Mouse (Mus musculus): ENCODE measurements around the gene Mfsd14a. TPM values are rescaled to one million over a fixed set of nuclear protein-coding genes. Genes with fewer than 3 reads are reported as not detected.

Gene Mfsd14a
- polyA plus RNA-seq, 1 experiment from 2014 or later, result 47.8 TPM

DNA sequence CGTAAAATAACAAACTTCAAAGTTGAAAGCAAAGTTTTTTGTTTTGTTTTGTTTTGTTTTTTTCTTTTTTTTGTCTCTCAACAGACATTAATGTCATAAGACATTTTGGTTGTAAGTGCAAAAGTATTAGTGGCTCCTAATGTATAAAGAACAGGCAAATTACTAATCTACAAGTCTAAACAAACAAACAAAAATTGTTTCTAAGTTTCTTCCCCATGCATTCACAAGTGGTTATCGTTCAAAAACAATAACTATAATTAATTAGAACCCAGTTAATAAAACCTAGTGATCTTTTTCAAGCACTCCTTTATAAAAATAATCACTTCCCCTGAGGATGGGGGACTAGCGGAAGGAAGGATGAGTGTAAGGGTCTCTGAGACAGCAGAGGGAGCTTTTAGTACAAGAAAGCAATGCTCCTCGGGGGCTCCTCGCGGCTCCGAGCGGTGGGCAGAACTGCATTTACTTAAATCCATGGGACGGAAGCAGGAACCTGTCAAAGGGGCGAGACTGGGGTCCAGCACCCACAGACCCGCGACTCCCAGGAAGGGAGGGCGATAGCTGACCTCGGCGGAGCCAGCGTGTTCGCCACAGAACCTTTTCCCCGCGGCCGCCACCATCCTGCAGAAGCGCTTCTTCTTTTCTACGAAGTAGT, 68.3 kb downstream of the Mfsd14a start:
- Histone ChIP-seq H3K27me3 (no peaks in the 10 kb centered on the region), H3K9me3 (replicated peaks) (no peaks in the 10 kb centered on the region), H3K36me3 (peaks cover 23% of the 10 kb centered on the region), H3K9ac (peak overlapping the region; percentile 83), H3K27ac (peak overlapping the region; percentile 92), H3K4me2 (peak overlapping the region; percentile 62), H3K4me3 (peak overlapping the region; percentile 75), H3K4me1 (replicated peaks) (peaks cover 10% of the 10 kb centered on the region; the same call in 1 of the 2 replicates)
- WGBS, result 2% methylated on average over 22 of the region's 22 CpGs
- ATAC-seq (replicated peaks; ENCODE audit: insufficient number of reproducible peaks, insufficient read depth, low FRiP score, low read depth), result peak; percentile 51; the same call in 1 of the 2 replicates

DNA sequence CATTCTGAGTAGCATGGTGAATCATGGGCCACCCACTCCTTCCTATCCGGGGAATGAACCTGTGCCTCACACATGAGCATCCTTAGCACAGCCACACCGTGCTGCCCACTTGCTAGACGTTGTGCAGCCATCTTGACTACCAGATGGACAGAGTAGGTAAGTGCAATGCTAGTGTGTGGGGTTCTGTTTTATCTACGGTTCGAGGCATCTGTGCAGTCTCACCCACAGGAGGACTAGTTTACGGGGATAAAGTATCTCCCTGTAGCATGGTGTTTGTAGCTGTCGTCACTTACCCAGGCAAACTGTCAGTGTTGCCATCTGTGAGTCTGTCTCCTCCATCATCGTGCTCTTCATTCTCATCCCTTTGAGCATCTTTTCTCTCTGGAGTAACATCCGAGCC, 80.3 kb downstream of the Mfsd14a start:
- H3K9me3 ChIP-seq (replicated peaks), result no peaks in the 10 kb centered on the region
- no peak overlapping the region for H3K4me2 ChIP-seq
- H3K4me1 ChIP-seq (replicated peaks), result no peaks in the 10 kb centered on the region
- H3K27me3 ChIP-seq, result no peaks in the 10 kb centered on the region
- no peak overlapping the region for H3K27ac ChIP-seq
- H3K9ac ChIP-seq, result no peak overlapping the region
- WGBS, result 80% methylated on average over 9 of the region's 9 CpGs
- peaks cover 77% of the 10 kb centered on the region for H3K36me3 ChIP-seq
- ATAC-seq (replicated peaks; ENCODE audit: insufficient number of reproducible peaks, insufficient read depth, low FRiP score, low read depth), result no peak
- no peak overlapping the region for H3K4me3 ChIP-seq

Other genes with a start within 250 kb of the Mfsd14a start
- gene Cdc14a, start 238.6 kb downstream of the Mfsd14a start, polyA plus RNA-seq (2015; fragmentation: Nextera tagmentation; extraction: Ambion mirVana), result 3.9 and 5.5 TPM in 2 replicates
- 44.1 and 48.6 TPM in 2 replicates for gene Rtca, start 154.5 kb downstream of the Mfsd14a start, polyA plus RNA-seq (2015; fragmentation: Nextera tagmentation; extraction: Ambion mirVana)
- gene Dbt, start 149.6 kb downstream of the Mfsd14a start, polyA plus RNA-seq (2015; fragmentation: Nextera tagmentation; extraction: Ambion mirVana), result 24.0 and 25.7 TPM in 2 replicates
- gene Lrrc39, start 99.7 kb downstream of the Mfsd14a start, polyA plus RNA-seq (2015; fragmentation: Nextera tagmentation; extraction: Ambion mirVana), result 29.7 and 35.8 TPM in 2 replicates
- gene Sass6, start 67.7 kb downstream of the Mfsd14a start, polyA plus RNA-seq (2015; fragmentation: Nextera tagmentation; extraction: Ambion mirVana), result 12.6 and 13.4 TPM in 2 replicates
- 17.5 and 18.3 TPM in 2 replicates for gene Trmt13, start 48.1 kb downstream of the Mfsd14a start, polyA plus RNA-seq (2015; fragmentation: Nextera tagmentation; extraction: Ambion mirVana)
- gene Gm43191, start 18.6 kb upstream of the Mfsd14a start, polyA plus RNA-seq (2015; fragmentation: Nextera tagmentation; extraction: Ambion mirVana), result not detected in 2 replicates
- gene Slc35a3, start 50.2 kb upstream of the Mfsd14a start, polyA plus RNA-seq (2015; fragmentation: Nextera tagmentation; extraction: Ambion mirVana), result 7.9 and 11.2 TPM in 2 replicates
- 120 and 150 TPM in 2 replicates for gene Agl, start 145.5 kb upstream of the Mfsd14a start, polyA plus RNA-seq (2015; fragmentation: Nextera tagmentation; extraction: Ambion mirVana)
- gene Frrs1, start 196.8 kb upstream of the Mfsd14a start, polyA plus RNA-seq (2015; fragmentation: Nextera tagmentation; extraction: Ambion mirVana), result 14.8 and 18.6 TPM in 2 replicates

Data from heart, embryonic 15.5 days (tissue).